Mouse (Mus musculus) right cerebral cortex, postnatal 36 days (tissue): ENCODE data around the gene Kpnb1.

ENCODE experiments used
- DNase-seq, 2 experiments: peaks; one replicate each; pipeline ENCODE4 v3.0.0; 2022; ENCODE audit warnings: low spot score in 2 of 2, mixed read lengths in 1 of 2

The Kpnb1 gene

GRCm38 (mm10) chr11:97185704-97186614 lies 1.7 kb downstream of the Kpnb1 start:
- no peak for DNase-seq

- DNase-seq: no peak
Observed at GRCm38 (mm10) chr11:97184875-97185274, 2.8 kb downstream of the Kpnb1 start.

GRCm38 (mm10) chr11:97182446-97182845 lies 5.2 kb downstream of the Kpnb1 start:
- no peak for DNase-seq

- DNase-seq: no peak
Observed at GRCm38 (mm10) chr11:97181061-97181460, 6.6 kb downstream of the Kpnb1 start.

- no peak for DNase-seq
Observed at GRCm38 (mm10) chr11:97178198-97178597, 9.5 kb downstream of the Kpnb1 start.

GRCm38 (mm10) chr11:97176851-97177250 lies 10.8 kb downstream of the Kpnb1 start:
- DNase-seq: no peak

GRCm38 (mm10) chr11:97175499-97175898 lies 12.2 kb downstream of the Kpnb1 start:
- DNase-seq: peak; percentile 25 to 44

GRCm38 (mm10) chr11:97160341-97160740 lies 27.3 kb downstream of the Kpnb1 start:
- DNase-seq: no peak

GRCm38 (mm10) chr11:97156999-97157398 lies 30.7 kb downstream of the Kpnb1 start:
- DNase-seq: no peak

- DNase-seq: no peak
Observed at GRCm38 (mm10) chr11:97152662-97153287, 34.9 kb downstream of the Kpnb1 start.

GRCm38 (mm10) chr11:97152023-97152426 lies 35.7 kb downstream of the Kpnb1 start:
- DNase-seq: no peak

GRCm38 (mm10) chr11:97151343-97151801 lies 36.3 kb downstream of the Kpnb1 start, which contains the start of gene Tbkbp1:
Gene Tbkbp1 (minus strand): TSS chr11:97151495.
- DNase-seq: no peak

GRCm38 (mm10) chr11:97150411-97151330 lies 37.0 kb downstream of the Kpnb1 start:
- peak; percentile 52 to 54 for DNase-seq

- peak in 1 of 2 experiments; percentile 53 for DNase-seq
Observed at GRCm38 (mm10) chr11:97149995-97150410, 37.7 kb downstream of the Kpnb1 start.

GRCm38 (mm10) chr11:97149026-97149425 lies 38.7 kb downstream of the Kpnb1 start:
- DNase-seq: no peak

GRCm38 (mm10) chr11:97148591-97148990 lies 39.1 kb downstream of the Kpnb1 start:
- DNase-seq: no peak

GRCm38 (mm10) chr11:97147333-97147732 lies 40.3 kb downstream of the Kpnb1 start:
- no peak for DNase-seq

GRCm38 (mm10) chr11:97146724-97147123 lies 41.0 kb downstream of the Kpnb1 start:
- peak; percentile 58 to 70 for DNase-seq

- DNase-seq: no peak
Observed at GRCm38 (mm10) chr11:97145951-97146350, 41.7 kb downstream of the Kpnb1 start.

GRCm38 (mm10) chr11:97145320-97145719 lies 42.4 kb downstream of the Kpnb1 start:
- DNase-seq: no peak

GRCm38 (mm10) chr11:97143196-97143900 lies 44.3 kb downstream of the Kpnb1 start:
- DNase-seq: no peak
